Mouse (Mus musculus): ENCODE results near the gene Syt7. TPM values are rescaled to one million over a fixed set of nuclear protein-coding genes. Genes with fewer than 3 reads are reported as not detected.

Syt7 gene
- total and polyA plus RNA-seq, 3 experiments: not detected

DNA sequence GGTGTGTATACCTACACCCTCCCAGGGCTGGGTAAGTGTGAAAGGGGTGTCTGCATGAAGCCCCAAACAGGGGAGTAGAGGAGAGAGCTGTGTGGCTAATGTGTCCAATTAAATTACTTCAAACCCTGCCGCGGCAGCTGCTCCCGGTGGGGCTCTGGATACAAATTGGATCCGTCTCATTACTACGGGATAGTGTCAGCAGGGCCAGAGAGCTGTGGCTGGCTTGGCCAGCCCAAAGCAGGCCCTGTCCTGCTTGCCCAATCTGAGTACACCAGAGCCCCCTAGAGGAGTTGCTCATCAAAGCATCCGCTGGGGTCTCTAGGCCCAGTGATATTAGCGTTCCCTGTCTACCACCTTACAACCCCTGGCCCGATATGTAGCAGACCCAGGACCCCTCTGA is 6.3 kb downstream of the Syt7 start:
- in situ Hi-C loops (cut with MboI; ENCODE audit: low pct_ligation_motif_present, low pct_unique_long_range_greater_than_20kb, low sequenced_read_pairs) (loop anchor here (5.0 kb wide), 1 partner anchor 53 kb away; no protein-coding TSS in a partner anchor), dilution Hi-C loops (cut with MboI; ENCODE audit: extremely low pct_ligation_motif_present, extremely low pct_unique_long_range_greater_than_20kb, low sequenced_read_pairs) (no loop called here)
- Histone ChIP-seq H3K4me3 (replicated peaks in 1 of 3; ENCODE audit: low read depth in 2 of 3, low read length in 2 of 3, poor library complexity in 1 of 3) (no peak overlapping the region), H3K4me2 (ENCODE audit: insufficient read depth, low read depth, poor library complexity, severe bottlenecking) (no peak overlapping the region), H3K79me2 (replicated peaks; ENCODE audit: control insufficient read depth, extremely low read depth, insufficient read depth, poor library complexity, severe bottlenecking) (no peaks in the 10 kb centered on the region), H3K27me3 (replicated peaks) (peaks cover 90% of the 10 kb centered on the region), H3K9ac (ENCODE audit: insufficient read depth, low read depth) (no peak overlapping the region), H3K9me3 (replicated peaks; ENCODE audit: low read length) (no peaks in the 10 kb centered on the region), H3K4me1 (ENCODE audit: control insufficient read depth in 1 of 2, insufficient read depth in 2 of 2) (peaks cover 0 to 4% of the 10 kb centered on the region in 2 experiments; a peak in 2 of 4 replicates), H3K27ac (ENCODE audit: insufficient read depth, low read depth) (no peak overlapping the region), H3K36me3 (replicated peaks in 1 of 2; ENCODE audit: control insufficient read depth in 1 of 2, insufficient read depth in 1 of 2, low read length in 1 of 2) (no peaks in the 10 kb centered on the region)
- DNase-seq (ENCODE audit: extremely low read depth): peak; percentile 10
- TF ChIP-seq NRF1 (IDR thresholded peaks at IDR 0.05; ENCODE audit: low read depth, low read length): no peak
- no peak for TF ChIP-seq MXI1 (IDR thresholded peaks at IDR 0.05; ENCODE audit: low read depth, low read length)
- no peak for TF ChIP-seq TBP (conservative IDR thresholded peaks at IDR 0.05; ENCODE audit: low read depth, low read length)
- no peak for TF ChIP-seq E2F4 (IDR thresholded peaks at IDR 0.05; ENCODE audit: insufficient replicate concordance, low read depth, low read length)
- no peak for TF ChIP-seq USF2 (conservative IDR thresholded peaks at IDR 0.05; ENCODE audit: low read depth, low read length)
- no peak for TF ChIP-seq UBTF (IDR thresholded peaks at IDR 0.05; ENCODE audit: low read depth, low read length)
- TF ChIP-seq KAT2A (IDR thresholded peaks at IDR 0.05; ENCODE audit: insufficient replicate concordance, low read length): no peak
- TF ChIP-seq RAD21 (IDR thresholded peaks at IDR 0.05; ENCODE audit: low read depth, low read length): peak; percentile 79
- no peak for TF ChIP-seq POLR2A (IDR thresholded peaks at IDR 0.05; ENCODE audit: low read depth, low read length)
- no peak for TF ChIP-seq CHD2 (IDR thresholded peaks at IDR 0.05; ENCODE audit: low read length)
- no peak for TF ChIP-seq ZMIZ1 (IDR thresholded peaks at IDR 0.05; ENCODE audit: low read depth, low read length)
- no peak for TF ChIP-seq ZNF384 (IDR thresholded peaks at IDR 0.05; ENCODE audit: low read depth, low read length)
- TF ChIP-seq IRF4 (IDR thresholded peaks at IDR 0.05; ENCODE audit: low read depth, low read length): no peak
- peak in 1 of 2 experiments; percentile 77; a peak in 2 of 4 replicates for TF ChIP-seq CTCF (conservative IDR thresholded peaks at IDR 0.05 in 1 of 2, IDR thresholded peaks at IDR 0.05 in 1 of 2; ENCODE audit: low read depth in 2 of 2, low read length in 2 of 2)
- no peak for TF ChIP-seq MAFK (IDR thresholded peaks at IDR 0.05; ENCODE audit: insufficient replicate concordance, low read length)
- no peak for TF ChIP-seq MAZ (IDR thresholded peaks at IDR 0.05; ENCODE audit: low read depth, low read length)
- TF ChIP-seq RCOR1 (conservative IDR thresholded peaks at IDR 0.05; ENCODE audit: low read depth, low read length): no peak
- peak; percentile 79 for TF ChIP-seq ZC3H11A (IDR thresholded peaks at IDR 0.05; ENCODE audit: low read depth, low read length)
- no peak for TF ChIP-seq HCFC1 (IDR thresholded peaks at IDR 0.05; ENCODE audit: low read depth, low read length)
- TF ChIP-seq ELF1 (IDR thresholded peaks at IDR 0.05; ENCODE audit: low read depth, low read length): no peak
- TF ChIP-seq MEF2A (IDR thresholded peaks at IDR 0.05; ENCODE audit: borderline replicate concordance, low read depth, low read length): no peak
- no peak for TF ChIP-seq CHD1 (IDR thresholded peaks at IDR 0.05; ENCODE audit: low read depth, low read length)
- TF ChIP-seq SMC3 (IDR thresholded peaks at IDR 0.05; ENCODE audit: low read depth, low read length): peak; percentile 86
- no peak for TF ChIP-seq JUN (IDR thresholded peaks at IDR 0.05; ENCODE audit: insufficient read depth, low read depth, low read length)

Data from CH12.LX (cell line).